Mouse (Mus musculus) erythroblast, embryonic 14.5 days (primary cell): Measurements from ENCODE around the gene Vti1a. TPM values are rescaled to one million over a fixed set of nuclear protein-coding genes. Genes with fewer than 3 reads are reported as not detected.

Experiments
- H3K27me3 ChIP-seq: 2 replicates; pipeline ENCODE4 v1.6.1; 2012; ENCODE audit warnings: inconsistent platforms; ENCODE audit not compliant: control insufficient read depth
- H3K36me3 ChIP-seq: 2 replicates; pipeline ENCODE4 v1.6.1; 2012; ENCODE audit warnings: mild to moderate bottlenecking, inconsistent platforms; ENCODE audit not compliant: control insufficient read depth
- H3K4me1 ChIP-seq: 2 replicates; pipeline ENCODE4 v1.6.1; 2012; ENCODE audit warnings: inconsistent platforms; ENCODE audit not compliant: control insufficient read depth
- H3K4me3 ChIP-seq: replicated peaks from 2 replicates; pipeline ENCODE3; 2012; ENCODE audit warnings: moderate library complexity, mild to moderate bottlenecking, inconsistent platforms
- H3K9me3 ChIP-seq: 2 replicates; pipeline ENCODE4 v1.6.1; 2012; ENCODE audit warnings: low read length, inconsistent platforms, mixed read lengths; ENCODE audit not compliant: control insufficient read depth
- GATA1 ChIP-seq: IDR thresholded peaks from 2 replicates; pipeline ENCODE4 v1.6.1; 2012; ENCODE audit warnings: low read length, inconsistent platforms, mixed read lengths
- TAL1 ChIP-seq: IDR thresholded peaks from 3 replicates; pipeline ENCODE4 v1.6.1; 2012; ENCODE audit warnings: low read length, inconsistent platforms, mixed read lengths
- polyA plus RNA-seq: library from polyadenylated mRNA; stranded (reverse); fragments of >175 nt; gene quantifications from 2 replicates; pipeline ENCODE4 v1.2.3, GENCODE M21; 2012

Gene Vti1a
- polyA plus RNA-seq, 1 experiment = 1.0 TPM

- H3K36me3 ChIP-seq = peaks cover 3% of the 10 kb centered on the region
These were observed 232.1 kb downstream of the Vti1a start for GRCm38 (mm10) chr19:55548206-55548605.

GRCm38 (mm10) chr19:55548656-55549055 lies 232.6 kb downstream of the Vti1a start:
- H3K9me3 ChIP-seq = no peaks in the 10 kb centered on the region
- H3K4me3 ChIP-seq = no peak overlapping the region
- no peak for TF ChIP-seq GATA1
- no peak for TF ChIP-seq TAL1
- peaks cover 3% of the 10 kb centered on the region for H3K36me3 ChIP-seq
- no peaks in the 10 kb centered on the region for H3K27me3 ChIP-seq
- peaks cover 27% of the 10 kb centered on the region for H3K4me1 ChIP-seq

More at GRCm38 (mm10) chr19:55548206-55548605, 232.1 kb downstream of the Vti1a start:
- no peak overlapping the region for H3K4me3 ChIP-seq
- H3K4me1 ChIP-seq = peaks cover 22% of the 10 kb centered on the region
- no peaks in the 10 kb centered on the region for H3K27me3 ChIP-seq
- no peaks in the 10 kb centered on the region for H3K9me3 ChIP-seq
- TF ChIP-seq GATA1 (no peak), TAL1 (no peak)

GRCm38 (mm10) chr19:55550176-55550575 lies 234.1 kb downstream of the Vti1a start:
- Histone ChIP-seq H3K9me3 (no peaks in the 10 kb centered on the region), H3K27me3 (no peaks in the 10 kb centered on the region), H3K4me3 (no peak overlapping the region), H3K4me1 (peaks cover 36% of the 10 kb centered on the region), H3K36me3 (peaks cover 3% of the 10 kb centered on the region)
- TF ChIP-seq GATA1 = no peak
- no peak for TF ChIP-seq TAL1

GRCm38 (mm10) chr19:55552339-55552738 lies 236.2 kb downstream of the Vti1a start:
- no peaks in the 10 kb centered on the region for H3K27me3 ChIP-seq
- H3K9me3 ChIP-seq = no peaks in the 10 kb centered on the region
- TF ChIP-seq TAL1 = no peak
- no peak overlapping the region for H3K4me3 ChIP-seq
- H3K36me3 ChIP-seq = peaks cover 3% of the 10 kb centered on the region
- peaks cover 41% of the 10 kb centered on the region for H3K4me1 ChIP-seq

GRCm38 (mm10) chr19:55552861-55553260 lies 236.8 kb downstream of the Vti1a start:
- Histone ChIP-seq H3K4me1 (peaks cover 41% of the 10 kb centered on the region), H3K9me3 (no peaks in the 10 kb centered on the region), H3K36me3 (peaks cover 3% of the 10 kb centered on the region), H3K27me3 (no peaks in the 10 kb centered on the region), H3K4me3 (no peak overlapping the region)
- no peak for TF ChIP-seq GATA1
- no peak for TF ChIP-seq TAL1

GRCm38 (mm10) chr19:55554295-55554694 lies 238.2 kb downstream of the Vti1a start:
- TF ChIP-seq GATA1 (no peak), TAL1 (no peak)
- H3K4me3 ChIP-seq = no peak overlapping the region
- peaks cover 41% of the 10 kb centered on the region for H3K4me1 ChIP-seq
- H3K9me3 ChIP-seq = no peaks in the 10 kb centered on the region
- peaks cover 4% of the 10 kb centered on the region for H3K36me3 ChIP-seq
- no peaks in the 10 kb centered on the region for H3K27me3 ChIP-seq

GRCm38 (mm10) chr19:55554703-55555102 lies 238.6 kb downstream of the Vti1a start:
- Histone ChIP-seq H3K27me3 (no peaks in the 10 kb centered on the region), H3K36me3 (peaks cover 6% of the 10 kb centered on the region), H3K9me3 (no peaks in the 10 kb centered on the region), H3K4me3 (no peak overlapping the region), H3K4me1 (peaks cover 41% of the 10 kb centered on the region)
- TF ChIP-seq TAL1 = no peak
- no peak for TF ChIP-seq GATA1

- H3K36me3 ChIP-seq = peaks cover 3% of the 10 kb centered on the region; the same call in 1 of the 2 replicates
- peaks cover 41% of the 10 kb centered on the region for H3K4me1 ChIP-seq
- H3K4me3 ChIP-seq = no peak overlapping the region
- H3K9me3 ChIP-seq = no peaks in the 10 kb centered on the region
- TF ChIP-seq TAL1 (no peak), GATA1 (no peak)
- H3K27me3 ChIP-seq = no peaks in the 10 kb centered on the region
These were observed 240.3 kb downstream of the Vti1a start for GRCm38 (mm10) chr19:55556168-55556999.

GRCm38 (mm10) chr19:55559331-55559730 lies 243.2 kb downstream of the Vti1a start:
- Histone ChIP-seq H3K27me3 (no peaks in the 10 kb centered on the region), H3K9me3 (no peaks in the 10 kb centered on the region), H3K36me3 (peaks cover 14% of the 10 kb centered on the region), H3K4me3 (no peak overlapping the region), H3K4me1 (peaks cover 34% of the 10 kb centered on the region)
- no peak for TF ChIP-seq TAL1
- no peak for TF ChIP-seq GATA1
